Mouse (Mus musculus): ENCODE results near the gene Inpp1. TPM values are rescaled to one million over a fixed set of nuclear protein-coding genes. Genes with fewer than 3 reads are reported as not detected.

The Inpp1 gene
- polyA plus RNA-seq (2012; rRNA removed), result 30.4 and 31.4 TPM in 2 replicates

GRCm38 (mm10) chr1:52816910-52817812 is at the start of gene Inpp1:
Gene Inpp1, minus strand, starts transcription at chr1:52817688.
- peak; percentile 48 to 70 for DNase-seq (ENCODE audit: extremely low spot score in 1 of 2, low spot score in 1 of 2)

- DNase-seq (ENCODE audit: extremely low spot score in 1 of 2, low spot score in 1 of 2), result no peak
Observed at GRCm38 (mm10) chr1:52866007-52866406, 48.5 kb upstream of the Inpp1 start.

GRCm38 (mm10) chr1:52864220-52864619 is 46.7 kb upstream of the Inpp1 start:
- DNase-seq (ENCODE audit: extremely low spot score in 1 of 2, low spot score in 1 of 2), result no peak

GRCm38 (mm10) chr1:52855904-52856601 is 38.6 kb upstream of the Inpp1 start:
- no peak for DNase-seq (ENCODE audit: extremely low spot score in 1 of 2, low spot score in 1 of 2)

GRCm38 (mm10) chr1:52854029-52854428 is 36.5 kb upstream of the Inpp1 start:
- peak; percentile 11 to 75 for DNase-seq (ENCODE audit: extremely low spot score in 1 of 2, low spot score in 1 of 2)

GRCm38 (mm10) chr1:52849422-52849821 is 31.9 kb upstream of the Inpp1 start:
- no peak for DNase-seq (ENCODE audit: extremely low spot score in 1 of 2, low spot score in 1 of 2)

- DNase-seq (ENCODE audit: extremely low spot score in 1 of 2, low spot score in 1 of 2), result no peak
Observed at GRCm38 (mm10) chr1:52846556-52846955, 29.1 kb upstream of the Inpp1 start.

GRCm38 (mm10) chr1:52844782-52845665 is 27.5 kb upstream of the Inpp1 start, which contains the start of gene Hibch:
Gene Hibch, plus strand, starts transcription at chr1:52844929.
- DNase-seq (ENCODE audit: extremely low spot score in 1 of 2, low spot score in 1 of 2), result peak; percentile 97 to 98

- DNase-seq (ENCODE audit: extremely low spot score in 1 of 2, low spot score in 1 of 2), result no peak
Observed at GRCm38 (mm10) chr1:52844354-52844753, 26.9 kb upstream of the Inpp1 start.

GRCm38 (mm10) chr1:52839099-52839498 is 21.6 kb upstream of the Inpp1 start:
- no peak for DNase-seq (ENCODE audit: extremely low spot score in 1 of 2, low spot score in 1 of 2)

- DNase-seq (ENCODE audit: extremely low spot score in 1 of 2, low spot score in 1 of 2), result no peak
Observed at GRCm38 (mm10) chr1:52817813-52818147, 292 bp upstream of the Inpp1 start.

GRCm38 (mm10) chr1:52816232-52816891 is 1.1 kb downstream of the Inpp1 start:
- no peak for DNase-seq (ENCODE audit: extremely low spot score in 1 of 2, low spot score in 1 of 2)

- DNase-seq (ENCODE audit: extremely low spot score in 1 of 2, low spot score in 1 of 2), result no peak
Observed at GRCm38 (mm10) chr1:52808456-52808855, 9.0 kb downstream of the Inpp1 start.

GRCm38 (mm10) chr1:52805041-52805440 is 12.4 kb downstream of the Inpp1 start:
- no peak for DNase-seq (ENCODE audit: extremely low spot score in 1 of 2, low spot score in 1 of 2)

- no peak for DNase-seq (ENCODE audit: extremely low spot score in 1 of 2, low spot score in 1 of 2)
Observed at GRCm38 (mm10) chr1:52802406-52802975, 15.0 kb downstream of the Inpp1 start.

- no peak for DNase-seq (ENCODE audit: extremely low spot score in 1 of 2, low spot score in 1 of 2)
Observed at GRCm38 (mm10) chr1:52801651-52802050, 15.8 kb downstream of the Inpp1 start.

GRCm38 (mm10) chr1:52800340-52800740 is 17.1 kb downstream of the Inpp1 start:
- no peak for DNase-seq (ENCODE audit: extremely low spot score in 1 of 2, low spot score in 1 of 2)

GRCm38 (mm10) chr1:52799772-52800171 is 17.7 kb downstream of the Inpp1 start:
- DNase-seq (ENCODE audit: extremely low spot score in 1 of 2, low spot score in 1 of 2), result no peak

- peak; percentile 70 to 77 for DNase-seq (ENCODE audit: extremely low spot score in 1 of 2, low spot score in 1 of 2)
Observed at GRCm38 (mm10) chr1:52799056-52799726, 18.3 kb downstream of the Inpp1 start.
